ENCODE assay signal across 8 mouse cellular contexts in the genomic region with DNA sequence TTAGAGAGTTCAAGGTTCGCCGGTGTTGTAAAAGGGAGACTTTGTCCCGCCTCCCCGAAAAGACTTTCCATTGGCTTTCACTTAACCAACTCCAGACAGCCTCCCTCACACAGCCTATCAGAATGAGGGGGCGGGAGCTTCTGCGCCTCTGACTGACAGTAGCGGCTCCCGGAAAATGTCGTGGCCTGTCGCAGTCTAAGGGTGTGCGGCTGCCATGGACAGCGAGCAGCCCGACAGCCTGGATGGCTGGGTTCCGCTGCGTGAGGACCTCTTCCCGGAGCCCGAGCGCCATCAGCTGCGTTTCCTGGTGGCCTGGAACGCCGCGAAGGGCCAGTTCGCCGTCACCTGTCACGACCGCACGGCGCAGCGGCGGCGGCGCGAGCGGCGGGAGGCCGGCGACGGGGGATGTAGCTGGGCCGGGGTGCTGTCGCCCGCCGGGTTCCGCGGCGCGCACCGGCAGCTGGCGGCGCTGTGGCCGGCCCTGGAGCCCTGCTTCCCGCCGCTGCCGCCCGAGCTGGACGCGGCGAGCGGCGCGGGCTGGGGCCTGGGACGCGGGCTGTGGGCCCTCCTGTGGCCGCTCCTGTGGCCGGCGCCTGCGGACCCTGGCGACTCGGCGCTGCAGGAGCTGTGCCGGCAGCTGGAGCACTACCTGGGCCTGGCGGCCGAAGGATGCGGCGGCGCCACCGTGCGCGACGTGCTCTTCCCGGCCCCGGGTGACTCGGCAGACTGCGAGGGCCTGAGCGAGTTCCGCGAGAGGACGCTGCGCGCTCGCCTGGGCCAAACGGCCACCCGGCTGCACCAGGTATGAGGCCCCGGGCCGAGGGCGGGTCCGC. TPM values are rescaled to one million over a fixed set of nuclear protein-coding genes. Genes with fewer than 3 reads are reported as not detected.
DNase-seq lines count a peak whose midpoint lies in the region; ATAC-seq lines count a peak whose summit lies in the region.

A gene (plus strand): TSS at position 159 of the 833 bp plus-strand sequence.

- peaks cover 25% of the 10 kb centered on the region for H3K4me1 ChIP-seq in hindbrain, embryonic 15.5 days (replicated peaks)

- peak within 1 kb of the TSS; percentile 92 for H3K27ac ChIP-seq in hindbrain, embryonic 15.5 days (replicated peaks)

- peaks cover 6% of the 10 kb centered on the region; the same call in 1 of the 2 replicates for H3K36me3 ChIP-seq in hindbrain, embryonic 15.5 days

- H3K9ac ChIP-seq in hindbrain, embryonic 15.5 days, result peak within 1 kb of the TSS; percentile 84

- peak; percentile 92 for DNase-seq in T-cell, adult 2 months (ENCODE audit: low spot score)
- DNase-seq in cerebellum, postnatal 36 days, result peak; percentile 89
- peak; percentile 89 to 94 for DNase-seq in frontal cortex, postnatal 36 days (ENCODE audit: low spot score in 2 of 2)
- DNase-seq in left cerebral cortex, adult 11 months (ENCODE audit: low spot score), result peak; percentile 92
- DNase-seq in lung, postnatal 4 days, result peak; percentile 93 to 94
- peak; percentile 84 for DNase-seq in retina, postnatal 7 days (ENCODE audit: low read depth, low spot score)
- DNase-seq in urinary bladder, adult 2 months (ENCODE audit: low spot score), result peak; percentile 84

- ATAC-seq in hindbrain, embryonic 15.5 days (ENCODE audit: low FRiP score, low read depth), result peak; percentile 100

- no peaks in the 10 kb centered on the region for H3K9me3 ChIP-seq in hindbrain, embryonic 15.5 days

- under 1% methylated on average over 74 of the region's 96 CpGs for WGBS in hindbrain, embryonic 15.5 days

- H3K27me3 ChIP-seq in hindbrain, embryonic 15.5 days, result no peaks in the 10 kb centered on the region

- H3K4me3 ChIP-seq in hindbrain, embryonic 15.5 days, result peak within 1 kb of the TSS; percentile 69

- H3K4me2 ChIP-seq in hindbrain, embryonic 15.5 days, result peak within 1 kb of the TSS; percentile 65

RNA-seq across cellular contexts. Expression of the gene that starts here (rescaled TPM):
- 5.5 and 6.6 TPM in 2 replicates for polyA plus RNA-seq in hindbrain, embryonic 15.5 days (2015; fragmentation: Nextera tagmentation; extraction: Ambion mirVana)
- polyA plus RNA-seq in urinary bladder, adult 2 months (2012; rRNA removed), result 18.0 and 19.4 TPM in 2 replicates

Comparison
In these comparisons a context has a peak if more than half of its experiments do, and no peak if none do; other contexts are left out.
1. Peak in every context shown above with its lines: DNase-seq, ATAC-seq, H3K4me3 ChIP-seq and H3K27ac ChIP-seq.